Mouse (Mus musculus): ENCODE results near the gene Cass4. TPM values are rescaled to one million over a fixed set of nuclear protein-coding genes. Genes with fewer than 3 reads are reported as not detected.

Gene Cass4
- total and polyA plus RNA-seq, 3 experiments: 2.9 to 5.3 (median 3.8) TPM

GRCm38 (mm10) chr2:172381898-172382297 lies 11.7 kb upstream of the Cass4 start:
- peaks cover 0 to 45% of the 10 kb centered on the region in 2 experiments; a peak in 3 of 4 replicates for H3K4me1 ChIP-seq (ENCODE audit: control insufficient read depth in 1 of 2, insufficient read depth in 2 of 2)
- TF ChIP-seq CHD1 (IDR thresholded peaks at IDR 0.05; ENCODE audit: low read depth, low read length): no peak
- peak; percentile 23; the same call in 1 of the 2 replicates for TF ChIP-seq TCF12 (IDR thresholded peaks at IDR 0.05; ENCODE audit: low read depth, low read length)
- no peak for TF ChIP-seq KAT2A (IDR thresholded peaks at IDR 0.05; ENCODE audit: insufficient replicate concordance, low read length)
- no peak for TF ChIP-seq HCFC1 (IDR thresholded peaks at IDR 0.05; ENCODE audit: low read depth, low read length)
- 0 out of 2 replicates have a peak, but pooled peaks have one; percentile 17 for TF ChIP-seq ETS1 (conservative IDR thresholded peaks at IDR 0.05; ENCODE audit: low read depth, low read length)
- H3K4me3 ChIP-seq (replicated peaks in 1 of 3; ENCODE audit: low read depth in 2 of 3, low read length in 2 of 3, poor library complexity in 1 of 3): no peak overlapping the region
- no peaks in the 10 kb centered on the region; the same call in none of the 2 replicates for H3K79me2 ChIP-seq (replicated peaks; ENCODE audit: control insufficient read depth, extremely low read depth, insufficient read depth, poor library complexity, severe bottlenecking)
- in situ Hi-C loops (cut with MboI; ENCODE audit: low pct_ligation_motif_present, low pct_unique_long_range_greater_than_20kb, low sequenced_read_pairs): no loop called here
- H3K27me3 ChIP-seq (replicated peaks): no peaks in the 10 kb centered on the region
- H3K9me3 ChIP-seq (replicated peaks; ENCODE audit: low read length): no peaks in the 10 kb centered on the region
- no peak overlapping the region for H3K9ac ChIP-seq (ENCODE audit: insufficient read depth, low read depth)
- no peak overlapping the region for H3K27ac ChIP-seq (ENCODE audit: insufficient read depth, low read depth)
- H3K36me3 ChIP-seq (replicated peaks in 1 of 2; ENCODE audit: control insufficient read depth in 1 of 2, insufficient read depth in 1 of 2, low read length in 1 of 2): peaks cover 50 to 70% of the 10 kb centered on the region in 2 experiments
- dilution Hi-C loops (cut with MboI; ENCODE audit: extremely low pct_ligation_motif_present, extremely low pct_unique_long_range_greater_than_20kb, low sequenced_read_pairs): no loop called here
- DNase-seq (ENCODE audit: extremely low read depth): peak; percentile 62
- no peak overlapping the region for H3K4me2 ChIP-seq (ENCODE audit: insufficient read depth, low read depth, poor library complexity, severe bottlenecking)

- no peak overlapping the region for H3K4me3 ChIP-seq (replicated peaks in 1 of 3; ENCODE audit: low read depth in 2 of 3, low read length in 2 of 3, poor library complexity in 1 of 3)
- no peak for TF ChIP-seq RAD21 (IDR thresholded peaks at IDR 0.05; ENCODE audit: low read depth, low read length)
- no peak for TF ChIP-seq SIN3A (IDR thresholded peaks at IDR 0.05; ENCODE audit: low read length)
- TF ChIP-seq E2F4 (IDR thresholded peaks at IDR 0.05; ENCODE audit: insufficient replicate concordance, low read depth, low read length): no peak
- TF ChIP-seq BHLHE40 (IDR thresholded peaks at IDR 0.05; ENCODE audit: low read depth, low read length): no peak
- TF ChIP-seq PAX5 (IDR thresholded peaks at IDR 0.05; ENCODE audit: low read length): no peak
- H3K4me1 ChIP-seq (ENCODE audit: control insufficient read depth in 1 of 2, insufficient read depth in 2 of 2): peaks cover 0 to 29% of the 10 kb centered on the region in 2 experiments; a peak in 3 of 4 replicates
- no peaks in the 10 kb centered on the region for H3K9me3 ChIP-seq (replicated peaks; ENCODE audit: low read length)
- no peaks in the 10 kb centered on the region; the same call in 1 of the 2 replicates for H3K79me2 ChIP-seq (replicated peaks; ENCODE audit: control insufficient read depth, extremely low read depth, insufficient read depth, poor library complexity, severe bottlenecking)
- no peaks in the 10 kb centered on the region for H3K27me3 ChIP-seq (replicated peaks)
- in situ Hi-C loops (cut with MboI; ENCODE audit: low pct_ligation_motif_present, low pct_unique_long_range_greater_than_20kb, low sequenced_read_pairs): no loop called here
- no peak overlapping the region for H3K27ac ChIP-seq (ENCODE audit: insufficient read depth, low read depth)
- DNase-seq (ENCODE audit: extremely low read depth): no peak
- dilution Hi-C loops (cut with MboI; ENCODE audit: extremely low pct_ligation_motif_present, extremely low pct_unique_long_range_greater_than_20kb, low sequenced_read_pairs): no loop called here
- H3K36me3 ChIP-seq (replicated peaks in 1 of 2; ENCODE audit: control insufficient read depth in 1 of 2, insufficient read depth in 1 of 2, low read length in 1 of 2): peaks cover 24 to 43% of the 10 kb centered on the region in 2 experiments
- H3K4me2 ChIP-seq (ENCODE audit: insufficient read depth, low read depth, poor library complexity, severe bottlenecking): no peak overlapping the region
- H3K9ac ChIP-seq (ENCODE audit: insufficient read depth, low read depth): no peak overlapping the region
Measured at GRCm38 (mm10) chr2:172384715-172385114, 8.9 kb upstream of the Cass4 start.

- Histone ChIP-seq H3K79me2 (replicated peaks; ENCODE audit: control insufficient read depth, extremely low read depth, insufficient read depth, poor library complexity, severe bottlenecking) (0 out of 2 replicates have a peak, but pooled peaks cover 3% of the 10 kb centered on the region), H3K9ac (ENCODE audit: insufficient read depth, low read depth) (no peak overlapping the region), H3K4me2 (ENCODE audit: insufficient read depth, low read depth, poor library complexity, severe bottlenecking) (no peak overlapping the region), H3K36me3 (replicated peaks in 1 of 2; ENCODE audit: control insufficient read depth in 1 of 2, insufficient read depth in 1 of 2, low read length in 1 of 2) (peaks cover 0 to 1% of the 10 kb centered on the region in 2 experiments), H3K4me1 (ENCODE audit: control insufficient read depth in 1 of 2, insufficient read depth in 2 of 2) (peaks cover 12 to 46% of the 10 kb centered on the region in 2 experiments), H3K27me3 (replicated peaks) (no peaks in the 10 kb centered on the region), H3K27ac (ENCODE audit: insufficient read depth, low read depth) (no peak overlapping the region), H3K9me3 (replicated peaks; ENCODE audit: low read length) (peaks cover 3% of the 10 kb centered on the region), H3K4me3 (replicated peaks in 1 of 3; ENCODE audit: low read depth in 2 of 3, low read length in 2 of 3, poor library complexity in 1 of 3) (no peak overlapping the region)
- no peak for TF ChIP-seq TCF12 (IDR thresholded peaks at IDR 0.05; ENCODE audit: low read depth, low read length)
- TF ChIP-seq MAFK (IDR thresholded peaks at IDR 0.05; ENCODE audit: insufficient replicate concordance, low read length): 0 out of 2 replicates have a peak, but pooled peaks have one; percentile 26
- peak; percentile 32 for TF ChIP-seq USF1 (IDR thresholded peaks at IDR 0.05; ENCODE audit: low read depth, low read length)
- TF ChIP-seq ZNF384 (IDR thresholded peaks at IDR 0.05; ENCODE audit: low read depth, low read length): no peak
- in situ Hi-C loops (cut with MboI; ENCODE audit: low pct_ligation_motif_present, low pct_unique_long_range_greater_than_20kb, low sequenced_read_pairs) (no loop called here), dilution Hi-C loops (cut with MboI; ENCODE audit: extremely low pct_ligation_motif_present, extremely low pct_unique_long_range_greater_than_20kb, low sequenced_read_pairs) (no loop called here)
- no peak for DNase-seq (ENCODE audit: extremely low read depth)
Measured at GRCm38 (mm10) chr2:172390341-172390740, 3.3 kb upstream of the Cass4 start.

Measured in CH12.LX (cell line).